Mouse (Mus musculus) cerebellum, adult 8-10 months (tissue): ENCODE measurements at regions not wholly inside any gene's neighbourhood (a gene's known extent, or its start where the extent isn't known, plus 50 kb on each side); places are given as distances from the start of the nearest gene placed in this dataset.

Experiments used
- DNase-seq: peaks from one replicate; pipeline ENCODE4 v3.0.0; 2022

DNA sequence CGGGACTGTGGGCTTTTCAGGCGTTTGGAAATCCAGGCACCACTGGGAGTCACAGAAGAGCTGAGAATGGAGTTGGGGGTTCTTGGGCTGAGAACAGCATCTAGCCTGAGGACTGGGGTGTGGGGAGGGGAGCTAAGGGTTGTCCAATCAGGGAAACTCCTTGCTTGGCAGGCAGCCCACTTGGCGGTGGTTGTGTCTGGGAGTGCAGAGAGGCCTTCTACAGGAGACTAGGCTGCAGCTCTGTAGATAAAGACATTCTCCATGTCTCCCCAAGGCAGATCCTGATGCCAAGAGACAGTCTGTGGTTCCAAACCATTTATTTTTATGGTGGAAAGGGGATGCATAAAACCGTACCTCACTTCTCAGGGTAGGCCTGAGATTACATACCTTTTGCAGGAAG lies 774.6 kb downstream of the Brinp1 start:
- DNase-seq, result no peak

DNA sequence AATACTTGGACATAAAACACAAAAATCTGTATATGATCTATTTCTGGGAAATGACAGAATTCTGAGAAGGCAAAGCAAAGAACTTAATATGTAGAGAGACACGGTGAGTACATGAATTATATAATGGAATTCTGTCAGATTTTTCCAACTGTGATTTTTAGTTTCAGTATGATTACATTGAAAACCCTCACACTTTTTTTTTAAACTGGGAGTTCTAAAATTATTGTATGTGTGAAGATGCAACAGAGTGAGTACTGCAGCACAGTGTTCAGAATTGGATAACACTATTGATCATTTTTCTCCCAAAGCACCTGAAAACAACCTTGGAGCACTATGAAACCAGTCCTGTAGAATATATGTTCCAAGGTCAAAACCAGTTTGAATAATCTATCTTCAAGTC lies 797.7 kb downstream of the Brinp1 start:
- DNase-seq, result no peak

DNA sequence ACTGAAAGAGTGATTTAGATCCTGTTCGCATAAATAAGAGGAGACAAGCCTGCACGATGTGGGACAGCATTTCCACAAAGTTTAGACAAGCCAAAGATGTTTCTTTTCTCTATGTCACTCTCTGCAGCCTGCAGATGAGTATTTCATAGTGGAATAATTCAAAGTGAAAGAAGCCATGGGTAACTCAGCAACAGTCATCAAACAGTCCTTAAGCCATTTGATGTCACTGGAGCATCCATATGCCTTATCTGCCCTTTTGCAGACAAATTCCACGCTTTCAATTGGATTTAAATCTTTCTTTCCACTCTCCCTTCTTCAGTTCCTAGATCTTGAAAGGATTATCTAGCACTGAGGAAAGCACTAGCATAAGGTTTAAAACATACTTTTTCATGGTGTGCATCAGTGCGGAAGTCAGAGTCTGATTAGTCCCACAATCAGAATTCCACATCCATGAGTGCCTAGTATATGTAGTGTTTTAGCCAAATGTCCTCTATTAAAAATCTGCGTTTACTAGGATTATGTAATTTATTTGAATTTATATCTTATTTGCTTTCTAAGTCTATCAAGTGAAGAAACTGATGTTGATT lies 805.6 kb downstream of the Brinp1 start:
- no peak for DNase-seq

DNA sequence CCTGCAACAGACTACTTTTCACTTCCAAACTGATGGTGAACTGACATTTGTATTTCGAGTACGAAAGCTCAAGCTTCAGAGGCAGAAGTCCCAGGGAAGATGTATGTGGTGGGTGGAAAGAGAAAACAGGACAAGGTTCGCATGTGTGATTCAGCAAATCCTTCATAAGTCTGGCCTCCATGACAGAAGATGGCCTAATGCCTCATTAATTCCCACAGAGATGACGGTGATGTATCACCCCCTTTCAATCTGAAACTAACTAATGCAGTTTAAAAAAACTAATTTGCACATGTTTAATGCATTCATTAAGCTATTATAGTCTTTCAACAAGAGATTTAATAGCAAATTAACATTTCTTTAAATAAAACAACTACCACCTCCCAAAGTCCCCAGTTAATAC lies 826.1 kb downstream of the Brinp1 start:
- DNase-seq, result no peak

DNA sequence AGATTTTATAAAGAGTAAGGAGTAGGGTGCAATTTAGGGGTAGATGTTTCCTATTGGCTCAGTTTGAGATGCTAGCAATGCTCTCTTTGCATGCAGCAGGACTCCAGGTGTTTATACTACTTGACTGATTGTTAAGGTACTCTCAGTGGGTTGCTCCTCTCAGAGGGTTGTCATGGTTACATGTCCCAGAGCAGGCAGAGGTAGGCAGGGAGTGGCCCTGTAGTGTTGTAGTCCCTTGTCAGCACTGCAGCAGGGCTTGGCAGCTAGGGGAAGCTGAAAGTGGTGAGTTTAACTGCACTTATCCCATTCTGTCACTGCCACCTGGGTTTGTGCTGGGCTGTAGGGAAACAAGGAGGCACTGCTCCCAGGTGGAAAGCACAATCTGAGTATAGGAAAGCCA lies 839.7 kb downstream of the Brinp1 start:
- no peak for DNase-seq

DNA sequence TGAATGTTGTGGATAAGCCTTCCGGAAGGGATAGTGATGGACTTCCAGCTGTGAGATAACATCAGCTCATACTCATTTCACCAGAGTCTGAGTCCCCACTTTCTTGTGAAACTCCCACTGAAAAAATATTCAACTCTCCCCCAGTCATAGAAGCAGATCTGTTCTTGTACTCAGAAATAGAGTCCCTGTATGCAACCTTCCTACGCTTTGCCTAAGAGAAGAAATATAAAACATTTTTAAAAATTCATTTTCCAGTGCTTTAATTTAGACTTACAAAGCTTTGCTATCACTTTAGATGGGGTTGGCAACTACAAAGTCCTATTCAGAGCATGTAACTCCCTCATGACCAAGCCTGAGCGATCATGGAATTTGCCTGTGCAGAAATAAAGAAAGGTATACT lies 868.9 kb downstream of the Brinp1 start:
- no peak for DNase-seq

DNA sequence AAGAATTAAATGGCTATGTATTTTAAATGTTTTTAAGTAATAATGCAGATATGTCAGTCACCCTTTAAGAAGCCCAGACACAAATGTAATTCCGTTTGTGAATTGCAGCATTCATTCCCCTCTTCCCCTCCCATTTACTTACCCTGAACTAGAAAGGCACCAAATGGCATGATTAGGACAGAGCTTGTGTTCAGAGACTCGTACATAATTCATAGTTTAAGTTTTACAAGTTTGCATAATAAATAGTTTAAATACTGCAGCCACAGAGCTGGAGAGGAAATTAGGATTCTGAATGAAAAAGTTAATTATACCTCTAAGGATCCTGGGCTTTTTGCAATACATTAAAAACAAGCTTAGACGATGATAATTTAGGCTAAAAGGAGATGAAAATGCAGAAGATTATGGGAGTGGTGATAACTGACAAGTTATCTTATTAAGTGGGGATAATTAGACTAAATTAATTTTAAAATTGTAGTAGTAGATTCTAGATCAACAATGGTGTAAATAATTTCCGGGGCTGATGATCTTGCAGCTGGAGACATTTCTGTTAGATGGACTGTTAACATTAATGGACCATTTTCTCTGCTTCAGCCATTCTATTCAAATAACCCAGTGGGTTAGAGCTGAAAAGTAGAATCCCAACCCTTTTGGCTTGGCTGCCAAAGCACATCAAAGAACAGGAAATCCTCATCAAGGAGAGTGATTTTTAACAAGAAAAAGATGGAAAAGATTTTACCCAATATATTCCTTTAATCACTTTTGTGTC lies 897.2 kb downstream of the Brinp1 start:
- no peak for DNase-seq

DNA sequence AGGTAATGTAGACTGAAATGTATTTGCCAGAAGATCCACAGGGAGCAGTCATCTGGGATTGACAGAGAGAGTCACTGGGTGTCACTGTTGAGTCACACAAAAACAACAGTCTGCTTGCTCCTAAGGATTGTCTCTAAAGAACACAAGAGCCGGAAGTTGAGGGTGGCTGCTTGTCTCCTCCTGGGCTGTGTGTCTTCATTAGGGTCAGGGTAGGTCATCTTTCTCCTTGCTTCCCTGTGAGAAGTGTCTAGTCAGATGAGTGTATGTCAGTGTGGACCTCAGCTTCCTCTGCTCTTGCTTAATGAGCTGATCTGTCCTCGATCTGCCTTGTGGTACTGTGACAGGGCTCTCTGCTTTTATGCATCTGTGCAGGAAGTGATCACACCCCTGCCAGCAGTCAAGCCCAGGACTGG lies 931.3 kb downstream of the Brinp1 start:
- DNase-seq, result peak; percentile 74

DNA sequence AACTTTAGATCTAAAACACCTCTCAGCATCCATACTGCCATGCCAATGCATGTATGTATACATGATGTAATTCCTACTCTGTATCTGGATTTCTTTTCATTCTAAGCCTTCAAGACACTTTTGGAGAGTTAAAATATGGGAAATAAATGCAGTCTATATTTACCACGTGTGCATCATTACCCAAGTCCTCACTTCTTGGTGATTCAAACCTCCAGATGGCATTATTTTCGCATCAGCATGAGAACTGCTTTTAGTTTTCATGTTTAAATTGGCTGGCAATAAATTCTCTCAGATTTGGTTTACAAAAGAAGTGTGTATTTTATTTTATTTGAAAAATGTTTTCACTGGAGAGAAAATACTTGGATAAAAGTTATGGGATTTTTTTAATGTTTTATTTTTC lies 942.8 kb downstream of the Brinp1 start:
- DNase-seq, result no peak

DNA sequence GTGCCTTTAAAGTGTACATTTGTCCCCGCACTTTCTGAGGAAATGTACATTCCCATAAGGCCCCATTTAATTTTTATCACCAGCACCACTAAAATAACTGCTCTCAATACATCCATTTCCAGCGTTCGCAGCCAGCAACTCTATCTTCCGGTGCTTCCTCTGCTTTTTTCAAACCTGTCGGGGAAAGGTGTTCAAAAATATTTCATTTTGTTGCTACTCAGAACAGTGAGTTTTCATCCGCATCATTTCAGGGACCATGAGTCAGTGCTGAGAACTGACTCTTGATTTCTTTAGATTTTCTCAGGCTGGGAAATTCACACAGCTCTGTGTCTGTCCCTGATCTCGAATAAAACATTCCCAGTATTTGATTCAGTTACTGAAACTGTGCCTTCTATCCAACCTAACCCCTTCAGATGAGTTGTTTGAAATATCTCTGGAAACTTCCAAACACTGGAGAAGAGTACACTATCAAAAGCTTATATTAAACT lies 959.4 kb downstream of the Brinp1 start:
- DNase-seq, result no peak

DNA sequence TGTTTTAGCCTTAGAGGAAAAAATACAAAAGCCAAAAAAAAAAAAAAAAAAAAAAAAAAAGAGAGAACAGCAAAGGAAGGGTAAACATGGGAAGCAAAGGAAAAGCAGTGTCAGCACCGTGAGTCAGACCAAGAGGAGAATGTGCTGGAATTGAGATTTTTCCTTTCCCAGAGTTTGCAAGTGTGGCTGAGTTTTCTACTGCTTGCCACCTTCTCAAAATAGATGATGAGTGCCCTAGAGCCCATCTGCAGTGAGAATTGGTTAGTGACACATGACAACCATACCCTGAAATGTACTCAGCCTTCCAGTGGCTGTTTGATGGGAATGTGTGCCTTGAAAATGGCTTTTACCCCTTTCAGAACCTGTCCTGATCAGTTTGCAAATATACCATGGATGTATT lies 990.7 kb downstream of the Brinp1 start:
- DNase-seq, result no peak

DNA sequence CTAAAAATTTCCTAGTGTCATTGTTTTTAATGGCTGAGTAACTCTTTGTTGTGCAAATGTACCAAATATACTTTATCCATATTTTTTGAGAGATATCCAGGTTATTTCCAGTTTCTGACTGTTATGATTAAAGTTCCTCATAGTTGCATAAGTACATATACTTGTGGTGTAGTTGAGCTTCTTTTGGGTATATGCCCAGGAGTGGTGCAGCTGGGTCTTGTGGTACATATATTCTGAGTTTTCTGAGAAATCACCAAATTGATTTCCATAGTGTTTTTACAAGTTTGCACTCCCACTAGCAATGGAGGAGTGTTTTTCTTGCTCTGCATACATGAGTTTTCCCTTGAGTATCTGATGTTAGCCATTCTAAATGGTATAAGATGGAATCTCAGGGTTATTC lies 1006.2 kb downstream of the Brinp1 start:
- DNase-seq, result no peak

DNA sequence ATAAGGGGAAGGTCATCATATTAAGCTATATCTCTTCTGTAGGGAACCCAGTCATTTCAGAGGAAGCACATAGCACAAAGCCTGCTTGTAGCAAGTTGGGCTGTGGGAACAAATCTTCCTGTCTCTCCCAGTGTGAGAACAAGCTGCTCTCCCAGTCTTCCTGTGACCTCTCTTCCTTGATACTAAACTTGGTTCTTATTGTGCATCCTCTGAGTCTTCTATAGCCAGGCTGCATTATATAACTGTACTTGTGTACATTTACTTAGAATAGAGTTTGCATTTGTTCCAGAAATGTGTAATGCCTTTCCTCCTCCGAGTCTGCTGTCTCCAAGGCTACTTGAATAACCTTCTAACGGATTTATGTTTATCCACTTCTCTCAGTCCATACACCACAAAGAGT lies 1021.7 kb downstream of the Brinp1 start:
- no peak for DNase-seq

DNA sequence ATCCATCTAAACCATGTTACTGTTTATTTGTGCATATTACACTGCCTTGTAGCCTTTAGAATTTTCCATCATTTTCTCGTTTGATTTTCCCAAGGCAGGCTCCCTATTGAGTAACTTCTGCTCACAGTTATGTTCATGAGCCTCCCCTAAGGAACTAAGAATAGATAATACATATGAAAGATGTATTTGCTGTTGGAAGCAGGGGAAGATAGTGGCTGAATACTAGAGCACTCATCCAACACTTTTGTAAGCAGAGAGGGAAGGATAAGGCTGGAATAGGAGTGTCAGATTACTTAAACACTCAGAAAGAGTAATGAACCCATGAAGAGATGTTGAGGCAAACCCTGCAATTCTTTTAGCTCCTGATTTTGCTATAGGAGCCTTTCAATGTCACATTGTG lies 1055.1 kb downstream of the Brinp1 start:
- no peak for DNase-seq

DNA sequence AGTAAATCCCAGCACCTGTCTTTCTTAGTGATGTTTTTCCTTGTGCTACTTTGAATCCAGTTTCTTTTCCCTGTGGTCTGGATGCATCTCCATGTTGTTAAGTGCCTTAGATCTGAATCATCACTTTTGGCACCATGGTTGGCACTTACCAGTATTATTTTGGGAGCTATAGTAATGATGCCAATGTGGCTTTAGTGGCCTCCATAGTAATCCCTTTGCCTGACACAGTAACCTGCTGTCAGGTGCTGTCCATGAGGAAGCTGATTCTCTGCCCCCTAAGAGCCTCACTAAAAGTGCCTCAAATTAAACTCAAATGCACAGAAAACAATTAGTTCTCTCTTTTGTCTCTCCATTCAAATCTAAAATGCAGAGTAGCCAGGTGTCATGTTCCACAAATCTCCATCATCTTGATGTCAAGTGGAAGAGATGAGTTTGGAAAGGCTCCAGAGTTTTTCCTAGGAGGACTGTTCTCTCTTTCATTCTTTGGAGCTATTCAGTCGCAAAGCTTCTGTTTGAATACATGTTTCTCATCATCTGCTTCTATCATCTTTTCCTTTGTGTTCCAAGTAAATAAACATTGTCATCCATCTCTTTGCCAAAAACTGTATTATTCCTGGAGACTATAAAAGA lies 1062.1 kb downstream of the Brinp1 start:
- peak; percentile 40 for DNase-seq

DNA sequence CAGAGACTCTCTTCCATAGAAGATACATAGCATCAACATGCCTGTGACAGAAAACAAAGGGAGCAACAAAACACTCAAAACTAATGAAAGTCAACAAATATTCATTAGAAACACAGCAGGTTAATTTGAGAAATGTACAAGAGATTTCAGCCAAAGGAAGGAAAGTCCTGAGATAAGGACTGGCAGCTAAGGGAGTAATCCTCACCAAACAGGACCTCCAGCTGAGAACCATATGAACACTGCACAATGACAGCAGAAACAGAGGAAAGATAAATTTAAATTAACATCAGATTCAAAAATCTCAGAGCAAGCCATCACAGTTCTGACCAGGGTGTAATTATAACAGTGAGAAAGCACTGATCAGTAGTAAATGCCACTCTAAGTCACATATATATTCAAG lies 1060.6 kb downstream of the Tlr4 start:
- peak; percentile 66 for DNase-seq

DNA sequence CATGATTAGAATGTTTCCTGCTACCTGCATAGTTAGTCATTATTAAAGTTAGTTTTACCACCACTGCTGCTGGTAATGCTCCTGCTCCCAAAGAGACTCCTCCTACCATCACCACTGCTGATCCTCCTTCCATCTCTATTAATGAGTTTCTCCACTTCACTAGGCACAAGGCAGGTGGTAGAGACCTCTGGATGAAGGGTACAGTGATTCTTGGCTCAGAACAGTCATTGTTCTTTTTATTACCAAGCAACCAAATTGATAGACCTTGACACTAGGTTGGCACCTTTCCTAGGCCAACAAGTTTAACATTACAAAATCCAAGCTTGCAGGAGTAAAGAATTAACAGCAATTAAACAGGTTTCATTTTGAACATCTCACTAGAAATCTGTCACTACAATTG lies 1057.8 kb downstream of the Tlr4 start:
- no peak for DNase-seq

DNA sequence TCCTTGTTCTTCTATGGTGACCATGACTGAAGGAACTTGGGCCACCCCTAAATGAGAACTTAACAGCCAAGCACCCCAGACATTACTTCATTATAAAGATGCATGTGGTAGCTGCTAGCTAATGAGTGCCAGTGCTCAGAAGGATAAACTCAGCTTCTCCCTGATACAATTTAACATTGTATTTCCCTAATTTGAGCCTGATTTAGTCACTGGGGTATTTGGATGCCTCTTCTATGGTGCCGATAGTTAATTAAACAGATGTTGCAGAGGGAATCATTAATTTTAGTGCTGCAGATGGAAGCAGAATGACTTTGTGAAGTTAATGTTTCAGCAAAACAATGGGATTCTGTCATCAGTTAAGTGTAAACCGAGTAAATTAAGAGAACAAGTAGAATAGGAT lies 1034.8 kb downstream of the Tlr4 start:
- DNase-seq, result no peak

DNA sequence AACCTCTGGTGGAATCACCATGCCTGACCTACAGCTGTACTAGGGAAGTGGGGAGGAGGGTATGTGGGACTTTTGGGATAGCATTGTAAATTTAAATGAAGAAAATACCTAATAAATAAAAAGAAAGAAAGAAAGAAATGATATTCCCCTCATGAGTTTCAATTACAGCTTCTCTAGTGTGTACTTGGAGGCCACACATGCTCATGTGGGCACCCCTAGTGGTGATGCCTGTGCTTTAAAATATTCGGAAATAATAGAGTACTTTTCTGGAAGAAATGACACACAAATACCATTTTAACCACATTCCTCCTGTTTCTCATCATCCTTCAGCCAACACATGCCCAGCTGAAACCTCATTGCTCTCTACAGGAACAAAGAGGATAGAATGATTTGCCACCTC lies 1034.4 kb downstream of the Tlr4 start:
- no peak for DNase-seq

DNA sequence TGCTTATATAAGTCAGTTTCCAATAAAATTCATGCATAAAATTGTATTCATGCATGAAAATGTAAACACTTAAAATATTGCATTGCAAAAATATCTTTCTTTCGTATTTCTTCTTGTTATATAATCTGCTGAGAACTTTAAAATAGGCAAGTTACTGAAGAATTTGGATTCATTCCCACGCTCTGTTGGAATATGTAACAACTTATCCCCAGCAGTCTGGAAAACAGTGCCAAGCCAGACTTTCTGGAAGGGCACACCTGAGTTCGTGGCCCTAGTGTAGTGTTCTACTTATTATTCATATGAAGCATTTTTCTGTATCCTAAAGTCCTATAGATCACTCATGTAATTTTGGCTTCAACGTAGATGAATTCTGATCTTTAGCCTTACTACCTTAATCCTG lies 1025.6 kb downstream of the Tlr4 start:
- no peak for DNase-seq

DNA sequence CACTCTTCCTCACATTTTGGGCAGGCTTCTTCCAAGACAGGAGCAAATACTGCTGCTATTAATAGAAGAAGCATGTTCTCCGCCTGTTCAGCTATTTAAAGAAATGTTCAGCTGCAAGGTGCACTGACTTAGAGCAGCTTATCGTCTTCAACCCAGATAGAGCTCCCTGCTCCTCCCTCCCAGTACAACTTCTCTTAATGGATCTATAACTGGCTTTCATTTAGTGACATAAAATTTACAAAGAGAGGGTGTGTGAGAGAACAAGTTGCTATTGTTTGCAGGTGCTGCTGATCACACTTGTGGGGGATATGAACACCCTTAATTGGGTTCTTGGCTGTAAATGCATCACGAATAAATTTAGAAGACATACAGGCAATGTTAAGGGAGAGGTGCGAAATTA lies 1006.0 kb downstream of the Tlr4 start:
- DNase-seq, result no peak

DNA sequence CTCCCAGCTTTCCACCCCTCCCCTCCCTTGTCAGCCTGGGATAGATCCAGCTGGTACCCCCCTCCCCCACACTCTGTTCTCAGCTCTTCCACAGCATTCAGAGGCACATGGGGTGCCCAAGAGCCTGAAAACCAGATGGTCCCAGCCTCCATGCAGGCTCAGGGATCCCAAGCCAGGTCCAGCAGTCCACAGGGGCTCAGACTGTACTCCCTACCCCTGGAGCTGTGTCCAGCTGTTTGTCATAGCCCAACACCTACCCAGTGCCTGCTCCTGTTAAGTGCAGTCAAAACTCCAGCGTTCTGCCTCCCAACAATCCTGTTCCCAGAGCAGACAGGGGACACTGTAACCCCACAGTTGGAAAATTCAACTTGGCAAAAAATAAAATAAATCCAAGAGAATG lies 998.1 kb downstream of the Tlr4 start:
- DNase-seq, result no peak

DNA sequence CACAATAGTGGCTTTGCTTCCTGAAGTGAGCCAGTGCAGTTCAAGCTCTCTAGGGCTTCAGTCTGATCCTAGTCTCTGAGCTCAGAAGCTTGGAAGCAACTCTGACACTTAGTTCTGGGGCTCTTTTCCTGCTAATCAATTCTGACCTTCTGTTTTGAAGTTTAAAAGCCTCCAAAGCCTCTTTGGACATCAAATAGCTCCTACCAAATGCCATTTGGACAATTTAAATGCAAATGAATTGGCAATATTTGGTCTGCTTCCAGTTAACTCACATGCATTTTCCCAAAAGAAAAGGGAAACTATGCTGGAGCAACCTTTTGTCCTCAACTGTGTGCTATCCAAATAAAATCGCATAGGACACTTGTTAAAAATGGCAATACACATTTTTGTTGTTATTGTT lies 968.7 kb downstream of the Tlr4 start:
- no peak for DNase-seq
